Mouse (Mus musculus) 3134 (cell line): ENCODE results near the gene Sigirr.

Source experiments
- DNase-seq: peaks from one replicate; pipeline ENCODE4 v3.0.0-alpha.2; 2011; ENCODE audit warnings: low spot score; ENCODE audit not compliant: insufficient read length; ENCODE audit errors: extremely low read depth

Gene Sigirr

GRCm38 (mm10) chr7:141097177-141097576, 3.2 kb downstream of the Sigirr start:
- no peak for DNase-seq

DNA sequence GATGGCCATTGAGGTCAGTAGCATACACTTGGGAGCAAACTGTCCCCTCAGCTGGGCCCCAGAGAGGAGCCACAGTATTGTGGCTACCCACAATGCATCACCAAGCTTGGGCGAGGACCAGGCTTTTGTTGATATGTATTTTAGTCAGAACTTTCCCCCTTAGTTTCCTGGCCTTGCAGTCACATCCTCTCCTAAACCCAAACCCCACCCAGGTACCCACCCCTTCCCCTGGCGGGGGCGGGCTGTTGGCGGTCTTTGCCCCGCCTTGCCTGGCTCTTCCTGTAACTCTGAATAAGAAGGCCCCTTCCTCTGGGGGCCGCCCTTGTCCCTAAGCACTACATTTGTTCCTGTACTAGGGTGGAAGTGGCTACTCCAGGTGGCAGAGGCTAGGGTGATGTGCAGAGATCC, 3.7 kb downstream of the Sigirr start:
- peak; percentile 78 for DNase-seq

DNA sequence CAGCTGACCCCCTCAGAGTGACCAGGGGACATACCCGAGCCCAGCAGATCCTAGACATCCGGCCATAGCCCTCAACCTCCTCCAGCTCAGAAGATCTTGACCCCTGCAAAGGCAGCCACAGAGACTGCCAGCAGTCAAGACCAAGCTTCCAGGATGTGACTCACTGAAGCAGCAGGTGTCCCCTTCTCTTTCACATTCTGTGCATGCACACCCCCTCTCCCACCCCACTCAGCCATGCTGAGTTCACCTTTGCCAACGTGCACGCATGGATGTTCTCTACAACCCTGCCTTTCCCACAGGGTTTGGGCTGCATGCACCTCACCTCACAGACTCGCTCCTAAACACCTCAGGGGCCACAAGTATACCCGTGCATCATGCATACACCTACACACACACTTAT, 4.4 kb downstream of the Sigirr start:
- no peak for DNase-seq

DNA sequence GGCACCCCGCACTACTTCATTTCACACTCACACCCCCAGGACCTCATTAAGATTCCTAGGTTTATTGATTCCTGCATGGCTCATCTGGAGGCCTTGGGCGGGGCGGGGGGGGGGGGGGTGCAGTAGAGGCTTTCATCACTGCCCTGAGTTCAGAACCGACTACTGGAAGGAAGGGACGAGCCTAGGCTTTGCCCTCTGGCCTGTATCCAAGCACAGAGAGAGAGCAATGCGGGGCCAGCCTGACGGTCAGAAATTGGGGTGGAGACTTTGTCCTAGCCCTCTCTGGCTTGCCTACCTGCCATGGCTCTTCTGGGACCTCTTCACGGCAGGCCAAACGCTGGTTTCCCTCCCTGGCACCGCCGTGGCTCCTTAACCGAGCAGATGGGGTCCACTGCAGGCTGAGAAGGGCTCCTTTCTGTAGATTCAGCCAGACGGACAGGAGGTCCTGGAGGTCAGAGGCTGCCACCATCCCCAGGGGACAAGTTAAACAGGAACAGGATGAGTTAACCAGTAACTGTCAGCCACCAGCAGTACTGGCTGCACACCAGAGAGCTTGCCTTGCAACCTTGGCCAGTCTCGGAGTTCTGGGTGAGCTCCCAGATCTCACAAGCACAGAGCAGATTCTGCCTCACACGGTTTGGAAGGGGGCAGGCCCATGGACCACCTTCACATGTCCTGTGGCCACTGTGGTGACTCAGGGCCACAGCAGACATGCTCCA, 5.7 kb downstream of the Sigirr start:
- no peak for DNase-seq

DNA sequence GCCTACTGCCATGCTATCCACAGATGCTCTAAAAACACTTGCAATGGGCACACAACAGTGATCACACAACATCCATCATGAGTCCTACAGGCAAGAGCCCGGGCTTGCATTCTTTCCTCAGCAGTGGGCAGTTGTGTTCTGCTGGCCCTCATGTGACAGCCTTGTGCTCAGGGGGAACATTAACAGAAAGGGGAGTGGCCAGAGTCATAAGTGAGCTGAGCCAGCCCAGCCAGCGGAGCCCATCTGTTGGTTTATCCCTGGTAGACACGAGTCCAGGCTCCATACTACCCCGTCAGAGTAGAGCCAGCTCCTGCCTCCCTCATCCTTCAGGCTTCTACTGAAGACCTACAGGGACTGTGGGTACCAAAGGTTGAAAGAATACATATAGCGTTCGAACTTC, 6.4 kb downstream of the Sigirr start:
- DNase-seq = no peak

- DNase-seq = peak; percentile 67
These were observed 8.2 kb downstream of the Sigirr start for GRCm38 (mm10) chr7:141092051-141092735.

GRCm38 (mm10) chr7:141090228-141090627, 10.1 kb downstream of the Sigirr start:
- DNase-seq = no peak

- no peak for DNase-seq
These were observed 11.9 kb downstream of the Sigirr start for GRCm38 (mm10) chr7:141088473-141088872.

DNA sequence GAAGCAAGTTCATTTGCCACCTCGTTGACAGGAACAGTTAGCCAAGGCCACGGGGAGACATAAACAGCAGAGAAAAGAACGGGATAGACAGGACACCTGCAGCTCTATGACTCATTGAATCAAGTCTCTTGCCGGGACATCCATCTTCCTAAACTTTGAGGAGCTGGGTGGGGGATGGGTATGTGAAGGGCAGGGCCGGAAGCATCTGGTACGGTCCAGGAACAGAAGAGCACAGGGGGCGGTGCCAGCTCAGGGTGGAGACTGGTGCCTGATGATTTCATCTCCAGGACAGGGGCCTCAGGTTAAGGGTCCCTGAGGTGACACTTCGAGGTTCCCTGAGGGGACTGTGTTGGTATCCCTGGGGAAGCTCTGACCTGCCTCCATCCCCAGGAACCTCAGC, 12.5 kb downstream of the Sigirr start:
- DNase-seq = no peak

DNA sequence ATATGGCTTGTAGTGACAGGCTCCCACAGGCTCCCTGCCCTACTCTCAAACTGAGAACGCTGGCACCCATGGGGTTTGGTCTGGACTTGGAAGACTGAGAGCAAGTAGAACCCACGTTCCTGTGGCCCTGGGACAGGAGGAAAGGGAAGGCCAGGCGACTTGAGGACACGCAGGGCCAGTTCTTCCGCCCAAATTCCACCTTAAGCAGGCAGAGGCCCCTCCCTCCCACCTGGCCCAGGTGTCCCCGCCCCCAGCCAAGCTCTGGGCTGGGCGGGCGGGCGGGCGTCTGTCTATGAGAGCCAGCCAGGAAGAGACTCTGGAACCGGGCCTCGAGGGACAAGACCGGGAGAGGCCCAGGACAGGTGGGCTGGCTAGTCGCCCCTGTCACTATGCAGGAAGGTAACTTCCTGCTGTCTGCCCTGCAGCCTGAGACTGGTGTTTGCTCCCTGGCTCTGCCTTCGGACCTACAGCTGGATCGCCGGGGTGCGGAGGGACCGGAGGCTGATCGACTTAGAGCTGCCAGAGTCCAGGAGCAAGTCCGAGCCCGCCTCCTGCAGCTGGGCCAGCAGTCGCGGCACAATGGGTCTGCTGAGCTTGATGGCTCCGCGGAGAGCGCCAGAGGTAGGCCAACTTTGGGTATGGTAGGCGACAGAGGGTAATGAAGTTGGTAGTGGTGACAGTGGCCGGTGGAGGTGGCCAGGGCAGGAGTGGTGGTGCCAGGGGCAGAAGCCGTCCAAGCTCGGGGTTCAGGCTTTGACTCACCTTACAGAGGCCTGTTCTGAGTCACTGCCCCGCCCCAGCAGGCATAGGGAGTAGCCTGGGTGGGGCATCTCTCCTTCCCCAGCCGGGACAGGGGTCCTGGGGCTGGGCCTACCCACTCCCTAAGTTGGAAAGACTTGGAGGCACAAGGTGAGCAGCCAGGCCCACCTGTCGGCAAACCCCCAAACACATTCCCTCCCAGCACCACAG, 20.6 kb downstream of the Sigirr start:
- DNase-seq = peak; percentile 52

- peak; percentile 60 for DNase-seq
These were observed 21.5 kb downstream of the Sigirr start for GRCm38 (mm10) chr7:141078876-141079275.

- no peak for DNase-seq
These were observed 22.5 kb downstream of the Sigirr start, which contains the start of gene Pkp3 for GRCm38 (mm10) chr7:141077841-141078240. Pkp3 (plus strand) TSS chr7:141078218.

GRCm38 (mm10) chr7:141073782-141074181, 26.6 kb downstream of the Sigirr start:
- DNase-seq = no peak

DNA sequence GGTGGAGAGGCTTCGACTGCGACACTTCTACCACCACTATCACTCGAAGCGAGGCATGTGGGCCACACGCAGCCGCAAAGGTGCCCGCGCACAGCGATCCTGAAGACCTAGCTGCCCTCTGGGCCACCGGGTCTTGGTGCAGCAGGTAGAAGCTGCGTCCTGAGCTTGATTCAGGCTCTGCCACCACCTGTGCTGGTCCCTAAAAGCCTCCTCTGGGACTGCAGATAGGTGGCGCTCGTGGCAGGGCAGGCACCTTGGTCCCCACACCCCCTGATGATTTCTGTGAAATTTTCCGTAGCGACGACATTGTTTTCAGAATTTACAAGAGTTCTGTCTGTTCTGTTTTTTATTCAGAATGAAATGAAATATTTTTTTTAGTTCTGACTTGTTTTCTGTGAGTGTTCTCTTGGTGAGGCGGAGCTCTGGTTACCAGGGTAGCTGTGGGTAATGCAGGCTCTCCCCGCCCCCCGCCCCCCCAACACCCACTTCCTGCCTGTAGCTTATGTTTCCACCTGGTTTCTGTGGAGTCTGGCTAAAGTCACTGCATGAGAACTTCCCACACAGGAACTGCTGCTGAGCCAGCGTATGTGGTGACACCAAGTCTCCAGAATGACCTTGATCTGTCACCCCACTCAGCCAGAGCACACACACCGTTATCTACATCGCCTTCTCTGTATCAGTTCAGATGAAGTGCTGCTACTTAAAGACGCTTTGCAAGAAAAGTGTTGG, 28.2 kb downstream of the Sigirr start:
- no peak for DNase-seq

DNA sequence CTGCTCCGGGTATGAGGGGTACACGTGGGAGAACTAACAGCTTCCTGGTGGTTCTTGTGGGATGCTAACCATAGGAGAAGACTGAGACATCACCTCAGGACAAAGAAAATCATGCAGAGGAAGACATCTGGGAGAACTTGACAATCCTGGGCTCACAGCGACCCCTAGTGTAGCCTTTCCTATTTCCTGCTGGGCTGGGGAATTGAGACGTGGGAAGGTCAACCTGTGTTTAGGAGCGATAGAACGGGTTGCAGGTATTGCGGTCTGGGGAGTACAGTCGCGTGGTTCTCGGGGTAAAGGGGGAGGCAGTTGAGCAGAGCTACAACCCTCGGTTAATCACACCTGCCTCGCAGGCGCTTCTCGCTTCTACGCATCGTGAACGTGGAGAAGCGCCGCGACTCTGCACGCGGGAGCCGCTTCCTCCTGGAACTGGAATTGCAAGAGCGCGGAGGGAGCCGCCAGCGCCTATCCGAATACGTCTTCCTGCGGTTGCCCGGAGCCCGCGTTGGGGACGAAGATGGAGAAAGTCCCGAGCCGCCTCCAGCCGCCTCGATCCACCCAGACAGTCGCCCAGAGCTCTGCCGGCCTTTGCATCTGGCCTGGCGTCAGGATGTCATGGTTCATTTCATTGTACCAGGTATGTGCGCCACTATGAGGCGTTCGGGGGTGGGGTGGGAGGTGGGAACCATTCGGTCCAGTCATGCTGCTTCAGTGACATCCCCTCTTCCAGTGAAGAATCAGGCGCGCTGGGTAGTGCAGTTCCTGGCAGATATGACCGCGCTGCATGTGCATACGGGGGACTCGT, 30.1 kb downstream of the Sigirr start:
- no peak for DNase-seq

DNA sequence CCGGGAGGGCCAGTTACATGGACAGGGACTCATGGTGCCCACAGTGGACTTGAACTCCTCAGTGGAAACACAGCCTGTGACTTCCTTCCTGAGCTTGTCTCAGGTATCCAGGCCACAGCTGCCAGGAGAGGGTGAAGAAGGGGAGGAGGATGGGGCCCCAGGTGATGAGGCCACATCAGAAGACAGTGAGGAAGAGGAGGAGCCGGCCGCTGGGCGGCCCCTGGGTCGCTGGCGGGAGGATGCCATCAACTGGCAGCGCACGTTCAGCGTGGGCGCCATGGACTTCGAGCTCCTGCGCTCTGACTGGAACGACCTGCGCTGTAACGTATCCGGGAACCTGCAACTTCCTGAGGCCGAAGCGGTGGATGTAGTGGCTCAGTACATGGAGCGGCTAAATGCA, 32.0 kb downstream of the Sigirr start:
- no peak for DNase-seq

GRCm38 (mm10) chr7:141064576-141064975, 35.8 kb downstream of the Sigirr start:
- no peak for DNase-seq

GRCm38 (mm10) chr7:141064175-141064574, 36.2 kb downstream of the Sigirr start:
- no peak for DNase-seq

DNA sequence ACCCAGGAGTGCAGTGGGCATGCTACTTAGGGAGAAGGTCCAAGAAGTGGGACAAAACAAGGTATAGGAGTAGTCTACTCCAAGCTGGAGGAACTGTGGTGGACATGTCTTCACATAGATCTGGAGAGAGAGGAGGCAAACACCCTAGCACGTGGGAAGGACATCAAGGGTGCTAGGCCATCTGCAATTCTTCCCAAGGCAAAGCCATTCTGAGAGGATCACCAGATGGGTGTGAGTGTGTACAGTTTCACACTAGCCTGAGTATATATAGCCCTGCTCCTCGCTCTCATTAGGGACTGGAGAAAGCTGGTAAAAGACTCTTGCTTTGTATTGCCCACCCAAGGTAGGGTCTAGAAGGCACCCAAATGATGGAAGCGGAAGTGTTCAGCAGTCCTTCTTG, 37.0 kb downstream of the Sigirr start:
- no peak for DNase-seq

- DNase-seq = no peak
These were observed 37.8 kb downstream of the Sigirr start for GRCm38 (mm10) chr7:141062525-141062924.
